Comparison of ENCODE assay signal across 8 mouse cellular contexts in the genomic region with DNA sequence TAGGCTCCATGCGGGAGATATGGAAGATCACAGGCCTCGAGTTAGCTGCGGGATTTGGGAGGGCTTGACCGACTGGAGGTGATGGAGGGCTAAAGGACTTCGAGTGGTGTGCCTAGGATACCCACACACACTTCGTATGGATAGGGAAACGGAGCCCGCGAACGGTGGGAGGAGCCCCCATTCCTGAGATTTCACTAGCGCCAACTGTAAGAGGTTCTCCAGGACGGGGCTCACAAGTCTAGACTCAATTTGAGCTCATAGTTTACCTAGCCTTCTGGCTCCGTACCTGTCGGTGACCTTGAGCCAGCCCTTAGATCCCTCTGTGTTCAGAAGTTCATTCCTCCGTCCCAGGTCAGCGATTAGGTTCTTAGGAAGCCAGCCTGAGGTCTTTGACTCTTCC. TPM values are rescaled to one million over a fixed set of nuclear protein-coding genes. Genes with fewer than 3 reads are reported as not detected.
A peak's percentile ranks its signal among the peaks of the same experiment; 100 is the strongest.
DNase-seq lines count a peak whose midpoint lies in the region; ATAC-seq and TF ChIP-seq lines count a peak whose summit lies in the region.

No protein-coding gene starts in this region.

- peaks cover 20% of the 10 kb centered on the region for H3K4me1 ChIP-seq in heart, postnatal 0 days (ENCODE audit: control insufficient read depth, insufficient read depth)
- peaks cover 3% of the 10 kb centered on the region; the same call in 1 of the 2 replicates for H3K4me1 ChIP-seq in forebrain, embryonic 11.5 days (replicated peaks; ENCODE audit: control insufficient read depth, insufficient read depth, low read length)
- H3K4me1 ChIP-seq in neural tube, embryonic 13.5 days (replicated peaks): peaks cover 28% of the 10 kb centered on the region

- H3K9me3 ChIP-seq in heart, postnatal 0 days (replicated peaks; ENCODE audit: control insufficient read depth, low read length): no peaks in the 10 kb centered on the region
- no peaks in the 10 kb centered on the region for H3K9me3 ChIP-seq in forebrain, embryonic 11.5 days (ENCODE audit: control insufficient read depth, low read length)
- no peaks in the 10 kb centered on the region for H3K9me3 ChIP-seq in neural tube, embryonic 13.5 days

- 7% methylated on average over 16 of the region's 16 CpGs for WGBS in heart, postnatal 0 days
- WGBS in forebrain, embryonic 11.5 days: 12% methylated on average over 16 of the region's 16 CpGs
- WGBS in neural tube, embryonic 13.5 days: 13% methylated on average over 16 of the region's 16 CpGs

- H3K4me3 ChIP-seq in heart, postnatal 0 days (ENCODE audit: low read depth, low read length): peak overlapping the region; percentile 77
- H3K4me3 ChIP-seq in forebrain, embryonic 11.5 days (ENCODE audit: low read depth, low read length): peak overlapping the region; percentile 64
- H3K4me3 ChIP-seq in neural tube, embryonic 13.5 days: peak overlapping the region; percentile 77

- peak overlapping the region; percentile 83 for H3K9ac ChIP-seq in heart, postnatal 0 days (replicated peaks; ENCODE audit: low read depth, low read length)
- H3K9ac ChIP-seq in forebrain, embryonic 11.5 days (ENCODE audit: low read length): peak overlapping the region; percentile 74
- H3K9ac ChIP-seq in neural tube, embryonic 13.5 days: peak overlapping the region; percentile 84

- H3K27ac ChIP-seq in heart, postnatal 0 days (ENCODE audit: low read depth): peak overlapping the region; percentile 94
- H3K27ac ChIP-seq in forebrain, embryonic 11.5 days (ENCODE audit: low read depth, low read length): no peak overlapping the region
- H3K27ac ChIP-seq in neural tube, embryonic 13.5 days (replicated peaks): peak overlapping the region; percentile 56

- intact Hi-C loops in heart, postnatal 10 days (cut with DNase I): loop anchor here (10.0 kb wide), 1 partner anchor 472 kb away; a partner anchor contains a TSS
- intact Hi-C loops in left cerebral cortex, postnatal 4 days (cut with DNase I): loop anchor here (5.0 kb wide), 1 partner anchor 215 kb away; no protein-coding TSS in a partner anchor

- peaks cover 23% of the 10 kb centered on the region for H3K36me3 ChIP-seq in heart, postnatal 0 days (replicated peaks; ENCODE audit: control insufficient read depth, insufficient read depth, low read length)
- H3K36me3 ChIP-seq in forebrain, embryonic 11.5 days (ENCODE audit: control insufficient read depth, insufficient read depth, low read length): no peaks in the 10 kb centered on the region
- H3K36me3 ChIP-seq in neural tube, embryonic 13.5 days: peaks cover 19% of the 10 kb centered on the region

- H3K4me2 ChIP-seq in heart, postnatal 0 days (ENCODE audit: low read depth, low read length): peak overlapping the region; percentile 89
- H3K4me2 ChIP-seq in forebrain, embryonic 11.5 days (ENCODE audit: low read depth, low read length, severe bottlenecking): peak overlapping the region; percentile 92
- peak overlapping the region; percentile 91 for H3K4me2 ChIP-seq in neural tube, embryonic 13.5 days

- no peak for ATAC-seq in heart, postnatal 0 days (ENCODE audit: insufficient read depth, low read depth)
- ATAC-seq in forebrain, embryonic 11.5 days (replicated peaks; ENCODE audit: low FRiP score): peak; percentile 31; the same call in 1 of the 2 replicates
- ATAC-seq in neural tube, embryonic 13.5 days (ENCODE audit: low read depth): peak; percentile 37
- no peak for ATAC-seq in inflammation-experienced regulatory T-cells, adult 6 months

- no peak for TF ChIP-seq CTCF in heart, postnatal 0 days (IDR thresholded peaks at IDR 0.05; ENCODE audit: low read depth)

- TF ChIP-seq EP300 in heart, postnatal 0 days (IDR thresholded peaks at IDR 0.05; ENCODE audit: low read depth): no peak

- DNase-seq in heart, postnatal 0 days (ENCODE audit: low spot score): no peak
- no peak for DNase-seq in heart, postnatal 10 days
- DNase-seq in forebrain, embryonic 11.5 days (ENCODE audit: low spot score): no peak
- DNase-seq in liver: peak; percentile 37
- no peak for DNase-seq in adrenal gland, postnatal 36 days
- no peak for DNase-seq in left cerebral cortex, postnatal 4 days

- no peaks in the 10 kb centered on the region for H3K27me3 ChIP-seq in heart, postnatal 0 days (ENCODE audit: control insufficient read depth, insufficient read depth, low read length)
- peaks cover 2% of the 10 kb centered on the region; the same call in 1 of the 2 replicates for H3K27me3 ChIP-seq in forebrain, embryonic 11.5 days (ENCODE audit: control insufficient read depth, insufficient read depth, low read length)
- H3K27me3 ChIP-seq in neural tube, embryonic 13.5 days: peaks cover 18% of the 10 kb centered on the region

RNA-seq across cellular contexts. Expression of a gene that starts 1.2 kb away (rescaled TPM):
- total RNA-seq in heart, postnatal 0 days (2014; rRNA removed; ENCODE audit: low replicate concordance): 44.8 and 62.6 TPM in 2 replicates
- polyA plus RNA-seq in heart, postnatal 0 days (2015; fragmentation: Nextera tagmentation; extraction: Ambion mirVana): 136 and 149 TPM in 2 replicates
- 100 to 1,000 TPM; 212 to 269 TPM for total RNA-seq in heart, postnatal 10 days (2021)
- 6.5 and 7.4 TPM in 2 replicates for polyA plus RNA-seq in forebrain, embryonic 11.5 days (2014; fragmentation: Nextera tagmentation; extraction: Ambion mirVana)
- polyA plus RNA-seq in neural tube, embryonic 13.5 days (2015; fragmentation: Nextera tagmentation; extraction: Ambion mirVana): 8.7 and 9.2 TPM in 2 replicates
- 10 to 100 TPM; 31.7 to 31.8 TPM for total RNA-seq in adrenal gland, postnatal 36 days (2021)
- total RNA-seq in left cerebral cortex, postnatal 4 days (2021): 10 to 100 TPM; 16.4 to 17.5 TPM
- polyA plus RNA-seq in inflammation-experienced regulatory T-cells, adult 6 months (2017; shearing (Covaris generic)): 100 to 1,000 TPM in 2 of 3 experiments, 10 to 100 TPM in 1; 85.4 to 124 (median 100) TPM

RNA-seq across cellular contexts. Expression of a gene that starts 7.4 kb away (rescaled TPM):
- total RNA-seq in heart, postnatal 0 days (2014; rRNA removed; ENCODE audit: low replicate concordance): 14.8 and 24.0 TPM in 2 replicates
- 13.0 and 15.1 TPM in 2 replicates for polyA plus RNA-seq in heart, postnatal 0 days (2015; fragmentation: Nextera tagmentation; extraction: Ambion mirVana)
- 10 to 100 TPM; 22.1 to 23.3 TPM for total RNA-seq in heart, postnatal 10 days (2021)
- 3.2 and 4.9 TPM in 2 replicates for polyA plus RNA-seq in forebrain, embryonic 11.5 days (2014; fragmentation: Nextera tagmentation; extraction: Ambion mirVana)
- polyA plus RNA-seq in neural tube, embryonic 13.5 days (2015; fragmentation: Nextera tagmentation; extraction: Ambion mirVana): 1.8 and 2.4 TPM in 2 replicates
- 10 to 100 TPM; 53.7 to 54.3 TPM for total RNA-seq in adrenal gland, postnatal 36 days (2021)
- total RNA-seq in left cerebral cortex, postnatal 4 days (2021): 1 to 10 TPM; 3.3 to 4.8 TPM
- polyA plus RNA-seq in inflammation-experienced regulatory T-cells, adult 6 months (2017; shearing (Covaris generic)): 10 to 100 TPM; 53.9 to 59.6 (median 59.2) TPM

RNA-seq across cellular contexts. Expression of a gene that starts 41.1 kb away (rescaled TPM):
- 4.8 and 28.7 TPM in 2 replicates for total RNA-seq in heart, postnatal 0 days (2014; rRNA removed; ENCODE audit: low replicate concordance)
- polyA plus RNA-seq in heart, postnatal 0 days (2015; fragmentation: Nextera tagmentation; extraction: Ambion mirVana): 12.3 and 15.3 TPM in 2 replicates
- 10 to 100 TPM; 16.8 to 17.0 TPM for total RNA-seq in heart, postnatal 10 days (2021)
- 11.2 and 13.8 TPM in 2 replicates for polyA plus RNA-seq in forebrain, embryonic 11.5 days (2014; fragmentation: Nextera tagmentation; extraction: Ambion mirVana)
- polyA plus RNA-seq in neural tube, embryonic 13.5 days (2015; fragmentation: Nextera tagmentation; extraction: Ambion mirVana): 13.0 and 15.0 TPM in 2 replicates
- total RNA-seq in adrenal gland, postnatal 36 days (2021): 10 to 100 TPM; 15.6 to 16.1 TPM
- total RNA-seq in left cerebral cortex, postnatal 4 days (2021): 10 to 100 TPM; 15.9 to 18.1 TPM
- polyA plus RNA-seq in inflammation-experienced regulatory T-cells, adult 6 months (2017; shearing (Covaris generic)): 10 to 100 TPM; 22.0 to 35.2 (median 29.8) TPM

RNA-seq across cellular contexts. Expression of a gene that starts 43.3 kb away (rescaled TPM):
- 1.1 and 11.0 TPM in 2 replicates for total RNA-seq in heart, postnatal 0 days (2014; rRNA removed; ENCODE audit: low replicate concordance)
- polyA plus RNA-seq in heart, postnatal 0 days (2015; fragmentation: Nextera tagmentation; extraction: Ambion mirVana): 3.1 and 3.3 TPM in 2 replicates
- 10 to 100 TPM in 1 of 2 experiments, 1 to 10 TPM in 1; 8.9 to 11.4 TPM for total RNA-seq in heart, postnatal 10 days (2021)
- polyA plus RNA-seq in forebrain, embryonic 11.5 days (2014; fragmentation: Nextera tagmentation; extraction: Ambion mirVana): 1.3 and 1.6 TPM in 2 replicates
- 6.4 and 6.5 TPM in 2 replicates for polyA plus RNA-seq in neural tube, embryonic 13.5 days (2015; fragmentation: Nextera tagmentation; extraction: Ambion mirVana)
- 1 to 10 TPM; 1.2 to 1.3 TPM for total RNA-seq in adrenal gland, postnatal 36 days (2021)
- total RNA-seq in left cerebral cortex, postnatal 4 days (2021): 1 to 10 TPM; 5.3 to 5.4 TPM
- polyA plus RNA-seq in inflammation-experienced regulatory T-cells, adult 6 months (2017; shearing (Covaris generic)): 1 to 10 TPM in 2 of 3 experiments, under 1 TPM in 1; 0.99 to 3.2 (median 1.3) TPM

Comparison
In these comparisons a context has a peak if more than half of its experiments do, and no peak if none do; other contexts are left out.
1. ATAC-seq: peak in forebrain, embryonic 11.5 days (single experiment) and neural tube, embryonic 13.5 days (single experiment); none in heart, postnatal 0 days (single experiment) and inflammation-experienced regulatory T-cells, adult 6 months (single experiment).
2. Peak in every context shown above with its lines, with median percentiles within 50 percentile points of each other: H3K4me2 ChIP-seq, H3K4me3 ChIP-seq and H3K9ac ChIP-seq.